Mouse (Mus musculus) neural tube, embryonic 10.5 days (tissue): ENCODE data around the gene Aarsd1.
"Not testable (repeated sequence)": the region's sequence is repeated elsewhere in the genome, so short reads cannot be mapped to it uniquely, and the experiment has no call there.

Source experiments
- DNase-seq: peaks from one replicate; pipeline ENCODE4 v3.0.0-alpha.2; 2017; ENCODE audit warnings: low spot score; ENCODE audit errors: extremely low spot score

Gene Aarsd1

GRCm38 (mm10) chr11:101447786-101448185, 30.4 kb upstream of the Aarsd1 start:
- no peak for DNase-seq

- not testable (repeated sequence) for DNase-seq
These were observed 29.4 kb upstream of the Aarsd1 start for GRCm38 (mm10) chr11:101446860-101447259.

GRCm38 (mm10) chr11:101446319-101446718, 28.9 kb upstream of the Aarsd1 start:
- peak; percentile 29 for DNase-seq

GRCm38 (mm10) chr11:101442760-101443159, 25.3 kb upstream of the Aarsd1 start:
- no peak for DNase-seq

- peak; percentile 99 for DNase-seq
These were observed 24.8 kb upstream of the Aarsd1 start, which contains the start of gene Rpl27 for GRCm38 (mm10) chr11:101442127-101442693. TSS of gene Rpl27 (plus strand) at chr11:101442298.

GRCm38 (mm10) chr11:101441450-101442126, 24.2 kb upstream of the Aarsd1 start:
- not testable (repeated sequence) for DNase-seq

GRCm38 (mm10) chr11:101438006-101438405, 20.6 kb upstream of the Aarsd1 start:
- not testable (repeated sequence) for DNase-seq

- DNase-seq, result no peak
These were observed 19.5 kb upstream of the Aarsd1 start for GRCm38 (mm10) chr11:101436916-101437315.

- no peak for DNase-seq
These were observed 18.4 kb upstream of the Aarsd1 start for GRCm38 (mm10) chr11:101435831-101436230.

- no peak for DNase-seq
These were observed 16.0 kb upstream of the Aarsd1 start for GRCm38 (mm10) chr11:101433396-101433795.

GRCm38 (mm10) chr11:101431327-101431726, 13.9 kb upstream of the Aarsd1 start:
- DNase-seq, result no peak

- no peak for DNase-seq
These were observed 8.8 kb upstream of the Aarsd1 start for GRCm38 (mm10) chr11:101426165-101426564.

GRCm38 (mm10) chr11:101424925-101425813, 7.8 kb upstream of the Aarsd1 start, which contains the start of the genes Rundc1 and Ptges3l:
TSS of gene Rundc1 (plus strand) at chr11:101425085.
TSS of gene Ptges3l (minus strand) at chr11:101425333.
- peak; percentile 99 for DNase-seq

- DNase-seq, result peak; percentile 54
These were observed 6.9 kb upstream of the Aarsd1 start, which contains the start of gene Gm27029 for GRCm38 (mm10) chr11:101424105-101424851. TSS of gene Gm27029 (minus strand) at chr11:101424796.

GRCm38 (mm10) chr11:101420148-101420547, 2.7 kb upstream of the Aarsd1 start:
- no peak for DNase-seq

- DNase-seq, result no peak
These were observed 2.2 kb upstream of the Aarsd1 start for GRCm38 (mm10) chr11:101419610-101420009.

- DNase-seq, result no peak
These were observed 1.6 kb upstream of the Aarsd1 start for GRCm38 (mm10) chr11:101418991-101419390.

GRCm38 (mm10) chr11:101416433-101417100, 848 bp downstream of the Aarsd1 start:
- peak; percentile 18 for DNase-seq

GRCm38 (mm10) chr11:101415306-101415705, 2.1 kb downstream of the Aarsd1 start:
- DNase-seq, result no peak

GRCm38 (mm10) chr11:101395110-101395509, 22.3 kb downstream of the Aarsd1 start:
- DNase-seq, result peak; percentile 71
